Mouse (Mus musculus): ENCODE measurements at regions not wholly inside any gene's neighbourhood (a gene's known extent, or its start where the extent isn't known, plus 50 kb on each side); places are given as distances from the start of the nearest gene placed in this dataset.

DNA sequence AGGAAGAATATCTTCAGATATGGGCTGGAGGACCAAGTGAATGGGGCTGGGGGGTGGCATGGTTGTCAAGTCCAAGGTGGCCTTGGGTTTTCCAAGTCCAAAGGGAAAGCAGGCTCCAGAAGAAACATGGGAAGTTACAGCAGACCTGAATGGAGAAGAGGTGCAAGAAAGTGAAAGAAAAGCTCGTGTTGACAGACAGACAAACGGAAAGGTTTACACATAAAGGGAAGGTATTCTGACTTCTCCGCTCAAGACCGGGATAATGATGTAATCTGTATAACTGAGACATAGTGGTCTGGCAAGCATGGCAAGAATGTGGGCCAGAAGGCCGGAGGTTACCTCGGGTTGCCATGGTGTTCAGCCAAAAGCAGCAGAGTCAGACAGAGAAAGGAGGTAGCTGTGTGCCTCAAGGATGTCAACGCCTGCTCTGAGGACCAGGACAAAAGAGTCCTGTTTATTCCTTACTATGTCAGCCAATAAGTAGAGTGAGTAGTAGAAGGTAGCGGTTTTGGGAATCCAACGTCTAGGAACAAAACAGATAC lies 50.8 kb upstream of the Elk3 start:
- Histone ChIP-seq H3K27me3 (replicated peaks; ENCODE audit: control insufficient read depth, insufficient read depth, low read length) (no peaks in the 10 kb centered on the region), H3K4me2 (no peak overlapping the region), H3K9ac (ENCODE audit: low read depth, low read length) (no peak overlapping the region), H3K4me1 (replicated peaks; ENCODE audit: control insufficient read depth, insufficient read depth, low read length) (no peaks in the 10 kb centered on the region), H3K36me3 (ENCODE audit: control insufficient read depth, insufficient read depth, low read length) (no peaks in the 10 kb centered on the region), H3K9me3 (ENCODE audit: control insufficient read depth, low read length) (no peaks in the 10 kb centered on the region), H3K27ac (ENCODE audit: low read depth, low read length) (no peak overlapping the region), H3K4me3 (ENCODE audit: low read depth, low read length) (no peak overlapping the region)
- no peak for DNase-seq (ENCODE audit: low spot score)
- 78% methylated on average over 9 of the region's 9 CpGs for WGBS
- ATAC-seq (replicated peaks; ENCODE audit: low FRiP score), result no peak

DNA sequence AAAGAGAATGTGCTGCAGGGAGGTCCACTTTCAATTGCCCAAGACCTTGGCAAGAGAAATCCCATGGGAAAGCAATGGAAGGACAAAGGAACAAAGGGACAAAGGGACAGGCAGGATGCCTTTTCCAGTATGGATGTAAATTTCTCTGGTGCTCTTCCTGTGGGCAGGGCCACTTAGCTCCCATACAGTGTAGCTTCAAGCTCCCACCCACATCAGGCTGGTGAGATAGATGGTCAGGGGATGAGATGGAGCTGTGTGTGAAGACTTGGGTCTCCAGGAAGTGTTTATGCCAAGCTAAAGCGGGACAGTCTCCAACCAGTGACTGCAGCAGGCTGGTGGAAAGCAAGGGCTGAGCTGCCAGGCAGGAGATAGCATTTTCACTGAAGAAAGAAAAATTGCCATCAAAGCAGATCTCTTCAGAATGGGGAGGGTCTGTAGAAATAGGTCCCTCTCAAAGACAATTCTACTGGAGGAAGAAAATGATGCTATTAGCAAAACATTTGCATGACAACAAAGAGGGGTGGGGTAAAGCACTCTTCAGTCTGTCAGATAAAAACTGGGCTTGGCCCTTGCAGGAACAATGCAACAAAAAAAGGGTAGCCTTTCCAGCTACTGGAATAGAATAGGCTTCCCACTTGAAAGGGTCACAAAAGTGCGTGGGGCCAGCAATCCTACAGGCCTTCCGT lies 53.3 kb upstream of the Elk3 start:
- H3K4me2 ChIP-seq, result no peak overlapping the region
- no peaks in the 10 kb centered on the region for H3K4me1 ChIP-seq (replicated peaks; ENCODE audit: control insufficient read depth, insufficient read depth, low read length)
- no peaks in the 10 kb centered on the region for H3K36me3 ChIP-seq (ENCODE audit: control insufficient read depth, insufficient read depth, low read length)
- 73% methylated on average over 3 of the region's 3 CpGs for WGBS
- no peaks in the 10 kb centered on the region for H3K27me3 ChIP-seq (replicated peaks; ENCODE audit: control insufficient read depth, insufficient read depth, low read length)
- H3K9ac ChIP-seq (ENCODE audit: low read depth, low read length), result no peak overlapping the region
- ATAC-seq (replicated peaks; ENCODE audit: low FRiP score) (no peak), DNase-seq (ENCODE audit: low spot score) (no peak)
- H3K9me3 ChIP-seq (ENCODE audit: control insufficient read depth, low read length), result no peaks in the 10 kb centered on the region
- H3K4me3 ChIP-seq (ENCODE audit: low read depth, low read length), result no peak overlapping the region
- no peak overlapping the region for H3K27ac ChIP-seq (ENCODE audit: low read depth, low read length)

DNA sequence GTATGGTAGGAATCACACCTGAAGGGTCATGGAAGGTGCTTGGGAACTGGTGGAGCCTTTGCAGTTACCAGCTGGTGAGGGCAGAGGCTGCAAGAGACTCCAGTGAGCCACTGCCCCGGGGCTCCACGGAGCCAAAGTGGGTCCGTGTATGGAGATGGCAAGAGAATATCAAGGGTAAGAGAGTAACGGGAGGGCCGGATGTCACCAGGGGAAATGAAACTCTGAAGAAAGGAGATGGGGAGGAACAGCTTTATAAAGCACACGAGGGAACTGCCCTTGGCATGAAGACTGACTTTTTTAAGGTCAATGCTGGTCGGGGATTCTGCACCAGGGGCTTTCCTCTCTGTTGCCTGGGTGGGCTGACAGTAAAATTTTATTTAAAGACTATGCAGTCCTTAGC lies 53.9 kb upstream of the Elk3 start:
- no peak for ATAC-seq (replicated peaks; ENCODE audit: low FRiP score)

DNA sequence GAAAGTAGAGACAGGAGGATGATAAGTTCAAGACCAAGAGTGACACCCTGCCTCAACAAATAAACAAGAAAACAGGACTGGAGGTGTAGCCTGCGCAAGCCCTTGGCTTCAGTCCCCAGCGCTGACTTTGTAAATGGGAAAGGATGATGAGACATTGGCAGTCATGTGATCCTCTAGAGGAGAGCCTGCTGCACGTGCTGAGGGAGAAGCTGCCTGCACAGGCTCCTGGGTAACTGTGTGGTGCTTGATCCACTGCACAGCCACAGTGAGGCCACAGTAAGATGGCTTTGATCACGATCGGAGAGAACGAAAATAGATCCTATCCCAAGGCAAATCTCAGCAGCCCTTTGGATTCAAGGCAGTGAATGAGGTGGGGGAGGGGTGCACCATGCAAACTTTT lies 54.4 kb upstream of the Elk3 start:
- no peaks in the 10 kb centered on the region for H3K9me3 ChIP-seq (ENCODE audit: control insufficient read depth, low read length)
- no peaks in the 10 kb centered on the region for H3K36me3 ChIP-seq (ENCODE audit: control insufficient read depth, insufficient read depth, low read length)
- no peak overlapping the region for H3K9ac ChIP-seq (ENCODE audit: low read depth, low read length)
- no peaks in the 10 kb centered on the region for H3K27me3 ChIP-seq (replicated peaks; ENCODE audit: control insufficient read depth, insufficient read depth, low read length)
- H3K4me1 ChIP-seq (replicated peaks; ENCODE audit: control insufficient read depth, insufficient read depth, low read length), result no peaks in the 10 kb centered on the region
- 72% methylated on average over 6 of the region's 6 CpGs for WGBS
- ATAC-seq (replicated peaks; ENCODE audit: low FRiP score), result no peak
- H3K4me3 ChIP-seq (ENCODE audit: low read depth, low read length), result no peak overlapping the region
- no peak overlapping the region for H3K4me2 ChIP-seq
- DNase-seq (ENCODE audit: low spot score), result no peak
- no peak overlapping the region for H3K27ac ChIP-seq (ENCODE audit: low read depth, low read length)

More for the DNA sequence above, 53.9 kb upstream of the Elk3 start:
- no peak overlapping the region for H3K4me3 ChIP-seq (ENCODE audit: low read depth, low read length)
- H3K27me3 ChIP-seq (replicated peaks; ENCODE audit: control insufficient read depth, insufficient read depth, low read length), result no peaks in the 10 kb centered on the region
- H3K9me3 ChIP-seq (ENCODE audit: control insufficient read depth, low read length), result no peaks in the 10 kb centered on the region
- H3K4me1 ChIP-seq (replicated peaks; ENCODE audit: control insufficient read depth, insufficient read depth, low read length), result no peaks in the 10 kb centered on the region
- DNase-seq (ENCODE audit: low spot score), result no peak
- no peak overlapping the region for H3K9ac ChIP-seq (ENCODE audit: low read depth, low read length)
- no peak overlapping the region for H3K4me2 ChIP-seq
- H3K36me3 ChIP-seq (ENCODE audit: control insufficient read depth, insufficient read depth, low read length), result no peaks in the 10 kb centered on the region
- whole genome bisulfite sequencing, result 69% methylated on average over 7 of the region's 7 CpGs
- no peak overlapping the region for H3K27ac ChIP-seq (ENCODE audit: low read depth, low read length)

DNA sequence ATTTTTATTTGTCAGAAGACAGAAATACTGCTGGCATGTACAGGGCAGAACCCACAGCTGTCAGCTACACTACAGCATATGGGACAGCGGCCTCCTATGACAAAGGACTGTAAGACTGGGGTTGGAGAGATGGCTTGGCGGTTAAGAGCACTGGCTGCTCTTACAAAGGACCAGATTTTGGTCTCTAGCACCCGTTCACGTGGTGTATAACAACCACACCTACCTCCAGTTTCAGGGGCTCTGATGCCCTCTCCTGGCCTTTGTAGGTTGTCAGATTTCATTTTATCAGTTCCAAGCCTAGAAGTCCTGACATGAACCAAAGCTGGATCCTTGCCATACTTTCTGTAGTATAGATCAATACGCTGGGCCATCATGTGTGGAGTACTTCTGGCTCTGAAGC lies 54.9 kb upstream of the Elk3 start:
- ATAC-seq (replicated peaks; ENCODE audit: low FRiP score) (no peak), DNase-seq (ENCODE audit: low spot score) (no peak)
- Histone ChIP-seq H3K4me3 (ENCODE audit: low read depth, low read length) (no peak overlapping the region), H3K4me1 (replicated peaks; ENCODE audit: control insufficient read depth, insufficient read depth, low read length) (no peaks in the 10 kb centered on the region), H3K27ac (ENCODE audit: low read depth, low read length) (no peak overlapping the region), H3K4me2 (no peak overlapping the region), H3K9ac (ENCODE audit: low read depth, low read length) (no peak overlapping the region), H3K27me3 (replicated peaks; ENCODE audit: control insufficient read depth, insufficient read depth, low read length) (no peaks in the 10 kb centered on the region), H3K9me3 (ENCODE audit: control insufficient read depth, low read length) (no peaks in the 10 kb centered on the region), H3K36me3 (ENCODE audit: control insufficient read depth, insufficient read depth, low read length) (no peaks in the 10 kb centered on the region)
- WGBS, result 89% methylated on average over 5 of the region's 5 CpGs

DNA sequence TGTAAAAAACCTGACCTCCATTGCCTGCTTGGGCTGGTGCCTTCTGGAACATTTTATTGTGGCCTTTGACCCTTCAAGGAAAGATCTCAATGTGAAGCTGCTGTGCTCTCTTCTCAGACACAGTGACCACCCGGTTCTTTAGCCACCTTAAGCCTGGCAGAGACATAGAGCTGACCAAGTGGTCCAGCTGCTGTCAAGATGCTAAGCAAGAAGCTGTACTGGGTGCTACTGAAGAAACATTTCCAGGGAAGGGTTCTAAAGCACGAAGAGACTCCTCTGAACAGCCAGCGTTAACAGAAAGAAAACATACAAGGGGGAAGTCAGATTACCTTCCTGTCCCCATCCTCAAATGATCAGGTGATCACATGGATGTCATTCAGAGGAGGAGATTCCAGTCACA lies 58.8 kb upstream of the Elk3 start:
- ATAC-seq (replicated peaks; ENCODE audit: low FRiP score) (no peak), DNase-seq (ENCODE audit: low spot score) (no peak)
- no peaks in the 10 kb centered on the region for H3K36me3 ChIP-seq (ENCODE audit: control insufficient read depth, insufficient read depth, low read length)
- H3K4me1 ChIP-seq (replicated peaks; ENCODE audit: control insufficient read depth, insufficient read depth, low read length), result no peaks in the 10 kb centered on the region
- no peaks in the 10 kb centered on the region for H3K9me3 ChIP-seq (ENCODE audit: control insufficient read depth, low read length)
- no peak overlapping the region for H3K27ac ChIP-seq (ENCODE audit: low read depth, low read length)
- H3K4me2 ChIP-seq, result no peak overlapping the region
- H3K4me3 ChIP-seq (ENCODE audit: low read depth, low read length), result no peak overlapping the region
- no peak overlapping the region for H3K9ac ChIP-seq (ENCODE audit: low read depth, low read length)
- no peaks in the 10 kb centered on the region for H3K27me3 ChIP-seq (replicated peaks; ENCODE audit: control insufficient read depth, insufficient read depth, low read length)
- WGBS, result 66% methylated on average over 3 of the region's 3 CpGs

DNA sequence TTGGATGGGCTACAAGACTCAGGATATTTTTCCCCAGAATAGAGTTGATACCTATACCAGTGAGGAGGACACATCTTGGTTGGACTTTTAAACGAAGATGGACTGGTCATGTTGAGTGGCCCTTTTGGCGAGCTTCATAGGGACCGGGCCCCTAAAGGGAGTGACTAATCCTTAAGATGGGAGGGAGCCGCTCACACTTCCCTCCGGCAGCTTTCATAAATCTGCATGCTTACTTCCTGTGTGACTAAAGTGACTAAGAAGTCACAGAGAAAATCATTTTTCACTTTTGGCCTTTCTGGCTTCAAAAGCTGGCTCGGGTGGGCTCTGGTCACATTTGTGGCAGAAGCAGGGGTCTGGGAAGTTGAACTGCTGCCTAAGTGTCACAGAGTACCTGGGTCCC lies 59.4 kb upstream of the Elk3 start:
- no peak for ATAC-seq (replicated peaks; ENCODE audit: low FRiP score)
- Histone ChIP-seq H3K4me2 (no peak overlapping the region), H3K9ac (ENCODE audit: low read depth, low read length) (no peak overlapping the region), H3K4me3 (ENCODE audit: low read depth, low read length) (no peak overlapping the region), H3K36me3 (ENCODE audit: control insufficient read depth, insufficient read depth, low read length) (no peaks in the 10 kb centered on the region), H3K27ac (ENCODE audit: low read depth, low read length) (no peak overlapping the region), H3K4me1 (replicated peaks; ENCODE audit: control insufficient read depth, insufficient read depth, low read length) (peaks cover 4% of the 10 kb centered on the region; the same call in 1 of the 2 replicates), H3K27me3 (replicated peaks; ENCODE audit: control insufficient read depth, insufficient read depth, low read length) (no peaks in the 10 kb centered on the region), H3K9me3 (ENCODE audit: control insufficient read depth, low read length) (no peaks in the 10 kb centered on the region)
- 73% methylated on average over 6 of the region's 6 CpGs for WGBS
- DNase-seq (ENCODE audit: low spot score), result no peak

DNA sequence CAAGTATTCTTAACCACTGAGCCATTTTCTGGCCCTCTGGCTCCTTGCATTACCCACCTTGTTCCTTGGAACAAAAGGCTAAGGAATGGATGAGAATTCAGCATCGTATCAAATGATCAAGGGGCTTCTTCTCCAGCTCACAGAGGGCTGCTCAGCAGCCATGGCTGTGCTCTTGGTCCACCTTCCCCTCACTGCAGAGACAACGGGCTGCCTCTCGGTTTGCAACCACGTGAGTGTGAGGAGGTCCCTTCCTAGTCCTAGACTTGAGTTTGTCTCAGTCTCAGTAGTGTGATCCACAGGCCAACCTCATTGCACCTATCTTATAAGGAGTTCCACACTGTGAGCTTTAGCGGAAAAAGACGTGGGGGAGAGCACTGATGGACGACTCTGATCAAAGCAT lies 61.3 kb upstream of the Elk3 start:
- no peak for DNase-seq (ENCODE audit: low spot score)
- H3K4me2 ChIP-seq, result no peak overlapping the region
- H3K27me3 ChIP-seq (replicated peaks; ENCODE audit: control insufficient read depth, insufficient read depth, low read length), result no peaks in the 10 kb centered on the region
- WGBS, result 81% methylated on average over 7 of the region's 7 CpGs
- no peak overlapping the region for H3K4me3 ChIP-seq (ENCODE audit: low read depth, low read length)
- H3K9ac ChIP-seq (ENCODE audit: low read depth, low read length), result no peak overlapping the region
- no peak for ATAC-seq (replicated peaks; ENCODE audit: low FRiP score)
- no peaks in the 10 kb centered on the region for H3K9me3 ChIP-seq (ENCODE audit: control insufficient read depth, low read length)
- H3K36me3 ChIP-seq (ENCODE audit: control insufficient read depth, insufficient read depth, low read length), result no peaks in the 10 kb centered on the region
- H3K4me1 ChIP-seq (replicated peaks; ENCODE audit: control insufficient read depth, insufficient read depth, low read length), result peaks cover 4% of the 10 kb centered on the region; the same call in 1 of the 2 replicates
- H3K27ac ChIP-seq (ENCODE audit: low read depth, low read length), result no peak overlapping the region

DNA sequence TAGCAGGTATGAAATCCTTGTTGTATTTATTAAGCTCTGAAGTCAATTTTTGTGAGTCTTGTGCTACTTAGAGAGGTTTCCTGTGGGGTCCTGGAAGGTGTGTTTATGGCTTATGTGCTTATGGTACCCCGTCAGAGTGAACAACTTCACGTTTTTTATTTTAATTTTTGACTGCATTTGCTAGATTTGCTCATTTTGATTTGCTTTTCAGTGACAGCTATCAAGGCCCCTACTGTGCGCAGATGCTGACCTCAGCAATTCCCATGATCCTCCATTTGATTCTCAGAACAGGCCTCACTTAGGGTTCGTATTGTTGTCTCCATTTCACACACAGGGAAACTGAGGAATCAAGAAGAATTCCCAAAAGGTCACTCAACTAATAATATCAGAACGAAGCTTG lies 62.3 kb upstream of the Elk3 start:
- ATAC-seq (replicated peaks; ENCODE audit: low FRiP score), result no peak
- WGBS, result 79% methylated on average over 5 of the region's 5 CpGs
- peaks cover 4% of the 10 kb centered on the region; the same call in 1 of the 2 replicates for H3K4me1 ChIP-seq (replicated peaks; ENCODE audit: control insufficient read depth, insufficient read depth, low read length)

More for the DNA sequence above, 62.3 kb upstream of the Elk3 start:
- H3K9ac ChIP-seq (ENCODE audit: low read depth, low read length), result no peak overlapping the region
- H3K9me3 ChIP-seq (ENCODE audit: control insufficient read depth, low read length), result no peaks in the 10 kb centered on the region
- H3K4me3 ChIP-seq (ENCODE audit: low read depth, low read length), result no peak overlapping the region
- no peaks in the 10 kb centered on the region for H3K36me3 ChIP-seq (ENCODE audit: control insufficient read depth, insufficient read depth, low read length)
- no peak for DNase-seq (ENCODE audit: low spot score)
- H3K4me2 ChIP-seq, result no peak overlapping the region
- H3K27me3 ChIP-seq (replicated peaks; ENCODE audit: control insufficient read depth, insufficient read depth, low read length), result no peaks in the 10 kb centered on the region
- H3K27ac ChIP-seq (ENCODE audit: low read depth, low read length), result no peak overlapping the region
